Mouse (Mus musculus) retina, adult 2 months (tissue): ENCODE results near the gene Kmt2d.
A peak's percentile ranks its signal among the peaks of the same experiment; 100 is the strongest.
"Not testable (repeated sequence)": the region's sequence is repeated elsewhere in the genome, so short reads cannot be mapped to it uniquely, and the experiment has no call there.

ENCODE experiments used
- DNase-seq: peaks from one replicate; pipeline ENCODE4 v3.0.0-alpha.2; 2012; ENCODE audit warnings: low read depth, low spot score

Gene Kmt2d

DNA sequence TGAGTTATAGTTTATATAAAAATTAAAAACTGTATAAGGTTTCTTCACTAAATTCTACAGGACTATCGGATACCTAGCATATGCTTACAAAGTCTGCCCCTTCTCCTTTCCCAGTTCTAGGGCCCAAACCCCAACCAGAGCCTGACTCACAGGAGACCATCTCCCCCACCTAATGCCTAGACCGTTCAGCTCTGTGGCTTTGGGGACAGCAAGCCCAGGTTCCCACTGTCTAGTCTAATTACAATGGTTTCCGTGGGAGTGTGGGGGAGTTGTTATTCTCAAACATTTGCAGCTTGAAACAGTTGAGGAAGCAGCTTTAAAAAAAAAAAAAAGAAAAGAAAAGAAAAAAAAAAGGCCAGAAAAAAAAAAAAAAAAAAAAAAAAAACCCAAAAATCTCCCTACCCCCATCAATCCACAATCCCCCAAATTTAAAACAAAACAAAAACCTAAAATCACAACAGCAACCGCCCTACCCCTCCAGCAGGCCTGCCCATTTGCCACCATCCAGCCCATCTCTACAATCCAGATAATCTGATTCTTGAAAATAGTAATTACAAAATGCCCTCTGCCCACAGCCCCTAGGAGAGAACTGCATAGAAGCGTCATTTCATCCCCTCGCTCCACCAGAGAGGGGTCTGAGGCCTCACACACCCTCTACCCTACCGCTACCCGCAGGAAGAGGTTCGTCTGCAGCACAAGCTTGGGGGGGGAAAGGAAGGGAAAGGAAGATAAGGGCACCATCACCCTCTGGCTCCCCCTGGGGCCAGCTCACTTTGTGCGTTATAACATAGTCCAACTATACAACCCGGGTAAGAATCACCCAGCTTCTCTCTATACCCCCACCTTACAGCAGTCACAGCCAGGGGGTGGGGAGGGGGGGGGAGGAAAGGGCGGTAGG is 38.6 kb downstream of the Kmt2d start:
- no peak for DNase-seq

DNA sequence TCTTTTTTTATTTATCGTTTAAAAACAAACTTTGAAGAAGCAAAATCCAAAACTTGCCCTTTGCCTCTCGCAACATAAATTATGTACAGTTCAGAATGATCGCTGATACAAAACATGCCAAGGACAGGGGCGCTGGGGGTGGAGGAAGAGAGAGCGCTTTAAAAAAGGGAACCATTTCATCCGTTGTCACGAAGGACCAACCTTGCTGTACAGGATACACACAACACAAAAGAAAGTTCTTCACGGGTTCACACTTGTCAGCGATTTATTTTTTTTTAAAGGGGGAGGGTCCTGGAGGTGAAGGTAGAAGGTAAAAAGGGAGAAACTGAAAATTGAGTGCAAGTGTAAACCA is 39.3 kb downstream of the Kmt2d start:
- no peak for DNase-seq

DNA sequence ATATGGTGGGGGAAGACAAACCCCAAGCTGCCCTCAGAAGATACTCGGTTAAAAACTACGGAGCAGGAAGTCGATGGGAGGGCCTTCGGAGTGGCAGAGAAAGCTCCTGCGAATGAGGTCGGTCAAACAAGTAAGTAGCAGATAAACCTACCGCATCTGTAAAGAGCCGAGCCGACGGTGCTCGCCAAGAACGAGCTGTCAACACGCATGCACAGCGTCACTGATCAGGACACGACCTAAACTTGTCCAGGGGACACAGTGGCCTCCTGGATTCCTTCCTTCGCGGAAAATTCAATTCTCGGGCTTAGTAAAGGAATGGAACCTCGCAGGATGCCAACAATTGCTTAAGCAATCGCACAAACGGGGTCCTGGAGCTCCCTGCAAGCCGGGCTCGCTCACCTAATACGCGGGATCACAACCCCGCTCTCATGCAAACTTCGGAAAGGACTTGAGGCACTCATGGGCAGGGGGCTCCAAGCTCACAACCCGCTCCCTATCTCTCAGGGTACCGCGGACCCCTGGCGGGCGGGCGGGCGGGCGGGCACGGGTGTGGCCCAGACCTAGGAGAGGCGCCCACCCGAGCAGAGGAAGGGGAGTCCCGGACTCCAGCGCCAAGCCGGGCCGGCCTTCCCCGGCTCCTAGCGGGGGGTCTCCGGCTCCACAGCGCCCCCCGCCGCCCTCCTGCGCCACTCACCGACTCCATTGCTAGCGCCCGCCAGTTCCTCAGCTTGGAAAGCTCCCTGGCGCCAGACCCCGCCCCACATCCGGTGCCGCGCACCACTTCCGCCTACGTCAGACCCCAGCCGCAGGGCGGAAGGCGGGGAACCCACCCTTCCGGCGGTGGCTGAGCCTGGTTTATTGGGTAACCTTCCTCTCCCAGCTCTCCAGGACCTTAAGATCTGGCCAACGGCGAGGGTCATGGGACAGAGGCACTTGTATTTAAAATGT is 40.0 kb downstream of the Kmt2d start, which contains the start of gene Prkag1:
Gene Prkag1, minus strand, starts transcription at position 786 of the 948 bp plus-strand sequence.
- peak; percentile 74 for DNase-seq

DNA sequence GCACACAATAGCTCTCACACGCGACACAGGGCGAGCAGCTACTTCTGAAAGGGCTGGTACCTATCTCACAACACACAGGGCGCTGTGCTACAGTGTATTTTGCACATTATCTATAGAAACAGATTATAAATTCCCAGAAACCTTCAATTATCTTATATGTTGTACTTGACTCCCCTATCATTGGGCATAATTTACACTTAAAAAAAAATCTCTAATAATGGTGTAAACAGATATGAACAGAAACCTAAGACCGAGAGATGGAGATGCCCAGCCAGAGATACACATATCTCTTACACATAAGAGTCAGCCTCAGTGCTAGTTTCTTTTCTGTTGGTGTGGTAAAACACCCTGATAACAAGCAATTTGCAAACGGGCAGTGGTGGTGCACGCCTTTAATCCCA is 43.4 kb downstream of the Kmt2d start:
- DNase-seq, result no peak

DNA sequence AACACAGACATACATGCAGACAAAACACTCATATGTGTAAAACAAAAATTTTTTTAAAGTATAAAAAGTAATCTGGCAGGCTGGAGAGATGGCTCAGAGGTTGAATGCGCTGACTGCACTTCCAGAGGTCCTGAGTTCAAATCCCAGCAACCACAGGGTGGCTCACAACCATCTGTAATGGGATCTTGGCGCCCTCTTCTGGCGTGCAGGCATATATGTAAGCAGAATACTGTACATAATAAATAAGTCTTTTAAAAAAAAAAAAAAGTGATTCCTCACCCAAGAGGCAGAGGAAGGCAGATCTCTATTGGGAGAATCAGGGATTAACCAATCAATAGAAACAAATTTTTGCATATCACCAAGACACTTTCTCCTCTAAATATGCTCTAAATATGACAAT is 47.6 kb downstream of the Kmt2d start:
- no peak for DNase-seq

DNA sequence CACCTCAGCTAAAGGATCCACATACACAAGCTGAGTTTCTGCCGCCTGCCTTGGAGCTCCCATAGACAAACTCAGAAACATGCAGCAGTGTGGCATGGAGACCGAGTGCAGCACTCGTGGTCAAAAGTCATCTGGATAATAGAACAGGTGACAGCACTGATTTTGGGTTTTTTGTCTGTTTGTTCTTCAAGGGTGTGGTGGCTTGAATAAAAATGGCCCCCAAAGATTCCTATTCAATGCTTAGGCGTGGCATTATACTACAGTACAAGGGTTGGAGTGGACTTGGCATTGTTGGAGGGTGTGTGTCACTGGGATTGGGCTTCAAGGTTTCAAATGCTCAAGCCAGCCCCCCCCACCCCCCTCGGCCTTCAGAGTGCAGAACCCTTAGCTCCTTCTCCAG is 48.9 kb downstream of the Kmt2d start:
- DNase-seq, result no peak

DNA sequence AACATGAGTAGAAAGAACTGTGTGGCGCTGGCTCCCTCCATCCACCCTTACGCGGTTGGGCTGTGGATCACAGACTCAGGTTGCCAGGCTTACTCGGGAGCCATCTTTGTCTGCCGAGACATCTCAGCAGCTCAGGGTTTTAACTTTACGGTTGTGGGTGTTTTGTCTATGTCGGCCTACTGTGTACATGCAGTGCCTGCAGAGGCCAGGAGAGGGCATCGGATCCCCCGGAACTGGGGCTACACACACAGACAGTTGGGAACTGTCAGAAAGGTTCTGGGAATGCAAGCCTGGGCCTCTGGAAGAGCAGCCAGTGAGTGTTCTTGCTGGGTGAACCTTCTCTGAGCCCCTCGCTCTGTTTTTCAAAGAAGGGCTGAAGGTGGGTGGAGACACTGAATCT is 49.6 kb downstream of the Kmt2d start:
- DNase-seq, result no peak

DNA sequence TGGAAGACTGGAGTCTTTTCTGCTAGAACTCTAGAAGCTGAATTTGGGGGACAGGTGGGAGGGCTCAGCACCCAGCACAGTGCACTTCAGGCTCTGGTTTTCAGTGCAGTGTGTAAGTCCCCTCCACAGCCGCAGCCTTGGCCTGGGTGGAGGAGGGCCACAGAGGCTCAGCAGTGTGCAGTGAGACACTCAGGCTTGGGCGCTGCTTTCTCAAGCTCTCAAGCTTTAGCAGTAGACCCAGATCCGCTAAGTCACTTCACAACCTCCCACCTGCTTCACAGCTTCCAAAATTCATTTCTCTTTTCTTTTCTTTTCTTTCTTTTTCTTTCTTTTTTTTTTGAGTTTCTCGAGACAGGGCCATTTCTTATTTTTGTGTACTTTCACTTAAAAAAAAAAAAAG is 50.1 kb downstream of the Kmt2d start:
- no peak for DNase-seq

DNA sequence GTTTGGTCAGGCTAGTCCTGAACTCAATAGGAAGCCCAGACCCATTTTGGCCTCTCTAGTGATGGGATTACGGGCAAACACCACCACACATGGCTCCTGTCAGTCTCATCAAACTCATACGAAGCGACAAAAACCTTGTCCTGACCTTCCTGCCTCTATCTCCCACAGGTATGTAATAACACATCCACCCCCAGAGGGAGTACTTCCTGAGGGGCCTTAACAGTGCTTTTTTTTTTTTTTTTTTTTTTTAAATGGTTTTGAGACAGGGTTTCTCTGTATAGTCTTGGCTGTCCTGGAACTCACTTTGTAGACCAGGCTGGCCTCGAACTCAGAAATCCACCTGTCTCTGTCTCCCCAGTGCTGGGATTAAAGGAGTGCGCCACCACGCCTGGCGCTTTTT is 52.8 kb downstream of the Kmt2d start:
- DNase-seq, result no peak

DNA sequence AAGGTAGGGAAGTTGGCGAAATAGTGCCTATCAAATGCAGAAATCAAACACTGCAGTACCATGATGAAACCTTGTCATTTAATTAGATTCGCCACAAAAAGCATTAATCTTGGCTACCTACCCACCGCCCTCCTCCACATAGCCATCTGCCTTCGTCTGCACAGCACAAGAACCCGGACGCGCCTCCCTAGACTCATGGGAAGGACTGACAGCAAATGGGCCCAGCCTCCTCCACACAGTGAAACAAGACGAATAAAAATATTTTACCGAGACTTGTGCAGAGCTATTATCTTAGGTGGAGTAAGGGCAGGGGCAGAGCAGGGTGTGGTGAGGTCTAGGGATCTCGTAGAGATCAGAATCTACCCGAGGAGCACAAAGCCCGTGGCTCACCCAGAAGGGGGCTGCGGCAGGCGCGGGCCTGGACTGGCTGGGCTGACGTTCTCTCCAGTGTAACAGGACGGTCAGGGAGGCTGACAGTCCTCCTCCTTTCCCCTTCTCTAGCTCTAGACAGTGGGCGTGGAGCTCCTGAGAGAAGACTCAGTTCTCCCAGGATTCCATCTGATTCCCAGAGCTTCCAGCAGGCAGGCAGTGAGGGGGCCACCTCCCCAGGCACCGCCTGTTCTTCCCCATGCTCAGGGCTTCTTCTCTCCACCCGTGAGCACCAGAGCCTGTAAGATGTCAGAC is 58.1 kb downstream of the Kmt2d start:
- DNase-seq, result no peak

DNA sequence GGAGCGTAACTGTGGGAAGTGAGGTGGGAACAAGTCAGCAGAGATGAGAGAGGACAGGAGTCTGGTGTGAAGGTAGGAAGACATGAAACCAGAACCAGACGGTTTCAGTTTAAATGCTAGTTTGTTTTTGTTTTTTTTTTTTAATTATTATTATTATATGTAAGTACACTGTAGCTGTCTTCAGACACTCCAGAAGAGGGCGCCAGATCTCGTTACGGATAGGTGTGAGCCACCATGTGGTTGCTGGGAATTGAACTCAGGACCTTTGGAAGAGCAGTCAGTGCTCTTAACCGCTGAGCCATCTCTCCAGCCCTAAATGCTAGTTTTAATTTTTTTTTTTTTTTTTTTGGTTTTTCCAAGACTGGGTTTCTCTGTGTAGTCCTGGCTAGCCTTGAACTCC is 60.8 kb downstream of the Kmt2d start:
- DNase-seq, result not testable (repeated sequence)

DNA sequence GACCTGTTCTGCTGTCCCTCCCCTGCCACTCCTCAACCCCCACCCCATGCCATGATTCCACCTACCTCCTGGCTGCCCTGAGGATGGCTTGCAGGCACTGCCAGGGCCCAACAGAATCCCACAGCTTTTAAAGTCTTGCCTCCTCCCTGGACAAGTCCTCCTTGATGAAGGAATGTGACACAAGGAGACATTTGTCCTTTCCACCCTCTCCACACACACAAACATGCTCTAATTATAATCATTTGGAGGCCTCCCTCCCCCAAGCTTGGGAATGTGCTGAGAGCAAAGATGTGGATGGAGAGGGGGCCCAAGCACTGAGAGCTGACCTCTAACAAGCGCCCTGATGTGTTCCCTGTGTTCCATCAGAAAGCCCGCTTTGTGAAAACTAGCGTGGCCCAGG is 61.6 kb downstream of the Kmt2d start, which contains the start of gene Ddn:
Gene Ddn, minus strand, starts transcription at position 101 of the 400 bp plus-strand sequence.
- DNase-seq, result no peak

DNA sequence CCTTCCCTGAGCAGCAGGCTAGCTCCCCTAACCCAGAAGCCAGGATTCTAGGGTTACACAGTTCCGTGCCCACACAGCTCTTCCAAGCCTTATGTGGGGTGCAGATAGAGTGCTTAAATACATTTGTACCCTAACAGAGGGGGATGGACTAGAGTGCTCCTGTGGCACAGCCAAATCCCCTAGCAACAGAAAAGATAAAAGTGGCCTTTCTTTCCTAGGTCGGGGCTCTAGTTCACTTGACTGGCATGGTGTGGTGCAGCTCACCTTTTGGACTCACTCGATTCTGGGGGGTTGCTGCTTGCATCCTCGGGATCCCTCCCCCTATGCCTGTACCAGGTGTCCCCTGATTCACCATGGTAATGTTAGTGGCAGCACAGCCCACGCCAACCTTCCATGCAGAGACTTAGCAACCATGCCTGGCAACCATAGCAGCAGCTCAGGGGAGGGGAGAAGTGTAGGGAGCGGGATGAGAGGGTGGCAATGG is 62.3 kb downstream of the Kmt2d start:
- DNase-seq, result no peak

DNA sequence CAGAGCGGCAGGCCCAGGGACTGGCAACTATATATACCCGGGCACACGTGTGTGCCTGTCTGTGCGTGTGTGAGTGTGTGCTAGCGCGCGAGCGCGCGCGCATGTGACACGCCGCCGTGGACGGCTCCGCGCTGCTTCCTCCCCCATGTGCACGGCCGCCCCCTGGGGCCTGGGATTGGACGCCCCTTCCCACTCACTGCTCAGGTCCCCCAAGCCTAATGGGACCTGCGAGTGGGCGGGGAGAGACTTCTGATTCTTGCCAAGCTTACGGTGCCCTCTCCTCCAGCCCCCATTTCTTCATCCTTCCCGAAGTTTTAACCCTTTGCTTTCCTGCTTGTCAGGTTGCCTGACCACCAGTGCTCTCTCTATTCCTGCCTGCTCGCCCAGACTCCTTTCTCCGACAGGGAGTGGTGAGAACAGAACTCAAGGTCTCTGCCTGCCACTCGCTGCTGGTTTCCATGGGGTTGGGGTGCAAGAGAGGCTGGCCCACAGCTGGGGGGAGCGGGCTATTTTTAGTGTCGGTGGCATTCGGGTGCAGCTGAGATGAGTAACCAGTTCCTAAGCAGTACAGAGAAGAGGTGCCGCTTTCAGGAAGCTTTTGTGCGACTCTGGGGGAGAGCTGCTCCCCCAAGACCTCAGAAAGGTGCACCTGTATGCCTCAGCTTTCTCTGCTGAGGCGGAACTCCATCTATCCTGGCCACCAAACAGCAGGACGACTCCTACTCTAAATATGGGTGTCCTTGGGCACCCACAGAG is 62.9 kb downstream of the Kmt2d start:
- no peak for DNase-seq

DNA sequence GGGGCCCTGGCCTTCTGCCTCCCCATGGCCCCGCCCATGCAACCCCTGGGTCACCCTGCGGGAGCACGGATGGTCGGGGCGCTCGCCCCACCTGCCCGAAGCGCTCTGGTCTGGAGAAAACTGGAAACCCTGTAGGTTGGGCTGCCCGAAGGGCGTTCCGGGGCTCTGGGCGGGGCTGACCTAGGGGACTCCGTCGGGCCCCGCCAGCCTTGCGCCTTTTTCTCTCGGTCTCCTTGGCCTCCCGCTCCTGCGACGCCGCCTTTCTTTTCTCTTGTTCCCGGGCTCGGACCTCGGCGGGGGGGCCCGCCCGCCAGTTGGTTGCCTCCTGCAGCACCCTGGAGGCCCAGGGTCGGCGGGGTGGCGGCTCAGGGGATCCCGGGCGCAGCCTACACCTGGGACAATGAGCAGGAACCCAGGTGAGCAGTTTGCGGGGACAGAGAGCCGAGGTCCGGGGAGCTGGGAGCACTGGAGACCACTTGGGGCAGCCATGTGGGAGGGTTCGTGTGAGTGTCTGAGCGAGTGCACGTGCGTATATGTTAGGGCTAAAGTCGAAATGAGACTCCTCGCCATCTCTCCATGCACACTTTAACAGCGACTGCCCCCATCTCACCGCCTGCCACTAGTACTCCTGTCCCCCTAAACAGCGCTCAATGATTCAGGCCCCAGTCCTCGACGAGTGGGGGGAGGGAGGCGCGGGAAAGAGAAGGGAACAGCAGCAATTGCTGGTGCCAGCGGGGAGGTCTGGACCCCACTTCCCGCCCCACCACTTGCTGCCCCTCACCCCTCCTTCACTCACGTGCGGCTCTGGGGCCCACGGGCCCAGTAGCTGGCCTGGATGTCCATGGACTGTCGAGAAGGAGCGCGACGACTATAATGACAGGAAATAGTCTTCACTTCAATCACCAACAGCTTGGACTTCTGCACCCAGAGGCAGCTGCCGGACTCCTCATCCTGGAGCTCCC is 63.9 kb downstream of the Kmt2d start:
- no peak for DNase-seq

DNA sequence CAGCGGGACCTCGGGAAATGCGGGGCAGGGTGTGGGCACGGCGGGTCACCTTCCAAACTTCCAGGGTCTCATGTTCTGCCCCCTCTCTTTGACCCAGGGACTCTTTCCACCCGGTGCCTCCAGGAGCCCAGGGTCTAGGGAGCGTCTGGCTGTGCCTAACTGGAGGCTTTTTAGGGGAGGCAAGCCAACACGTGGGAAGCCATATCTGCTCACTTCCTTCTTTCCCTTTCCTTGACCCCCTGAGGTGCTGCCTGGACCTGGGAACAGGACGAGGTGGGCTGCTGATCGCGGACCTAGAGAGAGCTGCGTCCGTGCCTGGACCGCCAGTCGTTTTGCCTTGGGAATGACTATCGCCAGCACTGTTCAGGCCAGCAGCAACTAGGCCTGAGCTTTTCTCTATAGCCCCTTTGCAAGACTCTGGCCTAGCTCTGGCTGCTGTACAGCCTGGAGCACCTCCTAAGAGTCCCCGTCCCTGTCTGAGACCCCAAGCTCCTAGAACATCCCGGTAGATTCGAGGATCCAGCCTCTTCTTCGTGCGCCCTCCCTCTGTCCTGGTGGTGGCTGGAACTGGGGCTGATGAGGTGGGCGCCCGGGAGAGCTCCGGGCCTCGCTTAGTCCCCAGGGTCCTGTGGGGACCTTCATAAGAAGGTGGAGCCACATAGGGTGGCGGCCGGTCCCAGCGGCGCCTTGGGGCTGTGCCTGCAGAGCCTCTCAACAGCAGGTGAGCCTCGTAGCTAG is 64.8 kb downstream of the Kmt2d start:
- no peak for DNase-seq

DNA sequence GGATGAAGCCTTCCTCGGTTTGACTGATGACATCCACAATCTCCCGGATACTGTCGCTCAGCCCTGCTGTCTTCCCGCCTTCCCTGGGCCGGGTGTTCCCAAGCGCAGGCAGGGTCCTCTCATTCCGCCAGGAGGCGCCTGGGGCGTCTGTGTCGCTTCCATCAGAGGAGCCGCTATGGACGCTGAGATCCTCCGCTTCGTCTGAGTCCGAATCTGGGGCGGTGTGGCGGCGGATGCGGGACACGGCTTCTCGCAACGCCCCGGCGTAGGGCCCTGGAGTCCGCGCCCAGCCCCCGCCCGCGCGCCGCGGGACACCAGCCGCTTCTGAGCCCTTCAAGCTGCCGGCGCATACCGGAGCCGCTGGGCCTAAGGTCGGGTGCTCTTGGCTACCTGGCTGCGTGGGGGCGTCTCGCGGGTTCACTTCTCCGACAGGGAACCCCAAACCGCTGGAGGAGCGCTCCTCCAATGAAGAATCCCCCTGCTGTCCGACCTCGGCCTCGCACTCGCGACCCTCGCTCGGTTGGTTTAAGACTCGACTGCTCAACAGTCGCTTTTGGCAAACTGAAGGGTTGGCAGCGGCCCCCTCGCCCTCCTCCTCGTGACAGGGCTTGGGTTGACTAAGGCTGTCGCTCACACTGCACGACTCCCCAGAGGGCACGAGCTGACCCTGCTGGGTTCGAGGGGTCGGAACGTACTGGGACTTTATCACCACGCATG is 65.5 kb downstream of the Kmt2d start:
- DNase-seq, result no peak

DNA sequence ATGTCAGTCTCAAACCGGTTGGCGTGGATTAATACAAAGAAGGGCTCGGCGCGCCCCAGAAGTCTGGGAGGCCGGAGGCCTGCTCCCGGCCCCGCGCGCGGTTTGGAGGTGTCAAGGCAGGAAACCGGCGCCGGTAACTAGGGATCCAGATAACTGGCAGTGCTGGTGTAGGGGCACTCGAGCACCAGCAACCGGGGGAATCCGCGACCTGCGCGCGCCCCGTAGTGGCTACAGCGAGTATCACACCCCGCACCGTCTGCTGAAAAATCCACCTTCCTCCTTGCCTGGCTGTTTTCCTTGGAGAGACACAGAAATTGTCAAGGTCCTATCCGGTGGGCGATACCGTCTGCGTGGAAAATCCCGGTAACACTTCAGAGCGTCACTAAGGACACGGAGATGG is 67.0 kb downstream of the Kmt2d start:
- DNase-seq, result peak; percentile 29
